Mouse (Mus musculus) heart, postnatal 0 days (tissue): ENCODE results near the gene Gnl1.

Source experiments
- CTCF ChIP-seq: IDR thresholded peaks from 2 replicates; pipeline ENCODE4 v1.5.1; 2016; ENCODE audit warnings: antibody characterized with exemption, control low read depth, low read depth
- EP300 ChIP-seq: IDR thresholded peaks from 2 replicates; pipeline ENCODE4 v1.6.1; 2016; ENCODE audit warnings: antibody characterized with exemption, low read depth

- no peak for TF ChIP-seq CTCF
- no peak for TF ChIP-seq EP300
These were observed 18.3 kb downstream of the Gnl1 start for GRCm38 (mm10) chr17:35997713-35998510.
